Mouse (Mus musculus): ENCODE measurements at regions not wholly inside any gene's neighbourhood (a gene's known extent, or its start where the extent isn't known, plus 50 kb on each side); places are given as distances from the start of the nearest gene placed in this dataset.

- TF ChIP-seq CTCF (IDR thresholded peaks at IDR 0.05; ENCODE audit: low read depth, low read length) (no peak), EP300 (IDR thresholded peaks at IDR 0.05; ENCODE audit: insufficient read depth, low read depth, low read length) (no peak)
These were observed 229.1 kb upstream of the Marcks start for GRCm38 (mm10) chr10:37367796-37368195.

Data from ES-Bruce4 (cell line).